Mouse (Mus musculus) liver, embryonic 14.5 days (tissue): ENCODE measurements at regions not wholly inside any gene's neighbourhood (a gene's known extent, or its start where the extent isn't known, plus 50 kb on each side); places are given as distances from the start of the nearest gene placed in this dataset.

Source experiments
- ATAC-seq: fragments of 200-750 bp; cut with Nextera tagmentation; 2 replicates; pipeline ENCODE4 v1.8.0; 2017; ENCODE audit warnings: moderate number of reproducible peaks, mild to moderate bottlenecking, moderate library complexity; ENCODE audit not compliant: insufficient read depth
- DNase-seq, 3 experiments: peaks; one replicate each; pipeline ENCODE4 v3.0.0-alpha.2; 2012 to 2013; ENCODE audit warnings: low read depth in 3 of 3, low spot score in 3 of 3
- H3K27ac ChIP-seq: fragments of 300-500 bp; sonication (generic); 2 replicates; pipeline ENCODE4 v1.5.1; 2014; ENCODE audit warnings: moderate library complexity, mild to moderate bottlenecking, control low read depth, inconsistent platforms
- H3K27me3 ChIP-seq: fragments of 300-500 bp; sonication (generic); 2 replicates; pipeline ENCODE4 v1.6.1; 2014; ENCODE audit warnings: mild to moderate bottlenecking, low read length, moderate library complexity; ENCODE audit not compliant: control insufficient read depth, insufficient read depth
- H3K36me3 ChIP-seq: fragments of 300-500 bp; sonication (generic); replicated peaks from 2 replicates; pipeline ENCODE4 v1.6.1; 2014; ENCODE audit warnings: low read depth; ENCODE audit not compliant: control insufficient read depth, insufficient read depth
- H3K4me1 ChIP-seq, 2 experiments: fragments of 200-500 bp in 1 of 2; fragments of 300-500 bp in 1 of 2; sonication (generic) in 1 of 2; replicated peaks; 2 replicates each; pipeline ENCODE4 v1.6.1; 2012 to 2014; ENCODE audit warnings: antibody characterized with exemption in 1 of 2, inconsistent platforms in 1 of 2, low read length in 1 of 2; ENCODE audit not compliant: control insufficient read depth in 2 of 2, insufficient read depth in 2 of 2
- H3K4me2 ChIP-seq: fragments of 300-500 bp; sonication (generic); 2 replicates; pipeline ENCODE4 v1.6.1; 2014; ENCODE audit warnings: low read depth, mild to moderate bottlenecking, control low read depth, moderate library complexity
- H3K4me3 ChIP-seq, 2 experiments: fragments of 200-500 bp in 1 of 2; fragments of 300-500 bp in 1 of 2; sonication (generic) in 1 of 2; 2 replicates each; pipeline ENCODE4 v1.5.1; 2012 to 2014; ENCODE audit warnings: low read depth in 2 of 2, low read length in 2 of 2, mild to moderate bottlenecking in 2 of 2, control low read depth in 1 of 2, inconsistent platforms in 1 of 2, moderate library complexity in 1 of 2; ENCODE audit not compliant: insufficient read depth in 1 of 2
- H3K9ac ChIP-seq: fragments of 300-500 bp; sonication (generic); replicated peaks from 2 replicates; pipeline ENCODE4 v1.6.1; 2014; ENCODE audit warnings: mild to moderate bottlenecking, control low read depth, moderate library complexity
- H3K9me3 ChIP-seq: fragments of 300-500 bp; sonication (generic); 2 replicates; pipeline ENCODE4 v1.6.1; 2016; ENCODE audit warnings: low read length, mixed read lengths; ENCODE audit not compliant: control insufficient read depth
- CTCF ChIP-seq: IDR thresholded peaks from 2 replicates; pipeline ENCODE4 v1.5.1; 2016; ENCODE audit warnings: antibody characterized with exemption, low read depth, control low read depth
- EP300 ChIP-seq: IDR thresholded peaks from 2 replicates; pipeline ENCODE4 v1.6.1; 2016; ENCODE audit warnings: antibody characterized with exemption, low read depth
- WGBS: fragments of 180-500 bp; shearing (Covaris S2); extraction: QIAGEN DNeasy Blood & Tissue Kit; methylation state at CpG from one replicate; pipeline ENCODE4 v1.1.7; 2014; ENCODE audit not compliant: insufficient replicate concordance; 5-methylcytosine and 5-hydroxymethylcytosine counted together

DNA sequence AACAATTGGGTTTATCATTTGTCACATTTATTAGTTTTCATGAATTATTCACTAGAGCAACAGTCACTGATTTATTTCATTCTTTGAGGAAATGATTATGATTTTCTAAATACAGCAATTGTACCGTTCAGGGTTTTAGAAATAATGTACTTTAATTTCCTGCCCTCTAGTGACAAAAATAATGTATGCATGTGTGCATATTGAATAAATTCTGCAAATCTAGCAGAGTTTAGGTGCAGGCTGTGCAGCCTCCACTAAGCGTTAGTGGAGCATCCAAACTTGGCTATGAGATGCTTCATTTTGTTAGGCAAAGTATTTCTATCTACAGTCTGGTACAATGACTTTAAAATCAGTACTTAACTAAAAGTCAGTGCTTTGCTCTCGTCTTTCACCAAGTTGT lies 642.1 kb upstream of the A830018L16Rik start:
- Histone ChIP-seq H3K4me1 (no peaks in the 10 kb centered on the region), H3K36me3 (no peaks in the 10 kb centered on the region), H3K27ac (no peak overlapping the region), H3K4me2 (no peak overlapping the region), H3K27me3 (no peaks in the 10 kb centered on the region), H3K4me3 (no peak overlapping the region), H3K9ac (no peak overlapping the region), H3K9me3 (no peaks in the 10 kb centered on the region)
- TF ChIP-seq EP300 = no peak
- TF ChIP-seq CTCF = no peak
- no peak for DNase-seq
- no peak for ATAC-seq
- WGBS = 52% methylated on average over 3 of the region's 3 CpGs

DNA sequence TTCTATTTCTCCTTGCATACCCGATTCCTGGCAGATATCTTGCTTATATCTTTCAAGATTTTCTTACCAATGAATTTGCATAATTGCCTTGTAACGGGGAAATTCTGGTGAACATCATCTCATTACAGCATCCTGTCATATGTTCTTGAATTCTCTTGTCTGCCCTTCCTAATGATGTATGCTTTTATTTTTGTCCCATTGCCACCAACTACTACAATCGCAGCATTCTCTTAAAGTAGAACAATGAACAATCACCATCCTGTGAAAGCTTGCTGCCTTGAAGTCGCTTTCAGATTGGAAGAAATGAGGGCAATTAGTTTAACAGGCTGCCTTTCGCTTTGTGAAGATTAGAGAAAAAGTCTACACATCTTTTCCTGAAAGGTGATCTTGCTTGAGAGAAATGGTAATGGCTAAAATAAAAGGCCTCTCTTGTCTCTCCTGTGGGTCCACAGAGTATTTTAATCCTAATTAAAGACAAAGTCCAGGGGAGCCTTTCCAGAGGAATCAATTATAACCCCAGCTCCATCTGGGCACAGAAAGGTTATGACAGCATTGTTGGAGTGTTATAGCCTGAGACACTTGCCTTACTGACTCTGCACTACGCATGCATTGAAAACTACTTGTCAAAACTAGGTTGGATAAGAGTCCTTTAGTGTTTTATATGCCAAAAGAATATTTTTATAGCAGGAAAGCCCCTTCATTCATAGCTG lies 619.7 kb upstream of the A830018L16Rik start:
- no peak for DNase-seq
- Histone ChIP-seq H3K27ac (no peak overlapping the region), H3K4me2 (no peak overlapping the region), H3K9ac (no peak overlapping the region), H3K36me3 (no peaks in the 10 kb centered on the region), H3K27me3 (no peaks in the 10 kb centered on the region), H3K4me1 (no peaks in the 10 kb centered on the region), H3K9me3 (no peaks in the 10 kb centered on the region), H3K4me3 (no peak overlapping the region)
- WGBS = 43% methylated on average over 6 of the region's 6 CpGs
- no peak for ATAC-seq
- TF ChIP-seq EP300 = no peak

- TF ChIP-seq CTCF (peak; percentile 9; the same call in 1 of the 2 replicates), EP300 (no peak)
- DNase-seq = no peak
- no peak for ATAC-seq
- H3K4me2 ChIP-seq = no peak overlapping the region
- H3K4me1 ChIP-seq = no peaks in the 10 kb centered on the region
- H3K36me3 ChIP-seq = no peaks in the 10 kb centered on the region
- H3K27ac ChIP-seq = no peak overlapping the region
- 49% methylated on average over 6 of the region's 6 CpGs for WGBS
- H3K27me3 ChIP-seq = no peaks in the 10 kb centered on the region
- no peak overlapping the region for H3K4me3 ChIP-seq
- no peaks in the 10 kb centered on the region for H3K9me3 ChIP-seq
- no peak overlapping the region for H3K9ac ChIP-seq
Observed at GRCm38 (mm10) chr1:10835653-10836415, 578.1 kb upstream of the A830018L16Rik start.

DNA sequence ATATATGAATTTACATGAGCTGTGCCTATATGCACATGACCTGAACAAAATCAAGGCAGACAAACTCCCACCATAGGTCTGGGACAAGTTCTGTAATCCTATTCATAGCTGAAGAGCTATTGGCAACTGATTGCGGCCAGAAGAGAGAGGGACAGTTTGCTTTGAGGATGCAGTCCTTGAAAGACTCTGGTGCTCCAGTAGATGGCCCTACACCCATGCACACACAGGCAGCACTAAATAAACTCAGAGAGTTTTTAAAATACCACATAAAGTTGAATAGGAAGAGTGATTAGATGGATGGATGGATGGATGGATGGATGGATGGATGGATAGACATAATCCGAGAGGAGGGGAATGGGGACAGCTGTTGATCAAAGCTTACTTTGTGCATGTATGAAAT lies 576.7 kb upstream of the A830018L16Rik start:
- DNase-seq (no peak), ATAC-seq (no peak)
- TF ChIP-seq CTCF (no peak), EP300 (no peak)
- H3K36me3 ChIP-seq = no peaks in the 10 kb centered on the region
- H3K9ac ChIP-seq = no peak overlapping the region
- 61% methylated on average over 2 of the region's 2 CpGs for WGBS
- no peaks in the 10 kb centered on the region for H3K27me3 ChIP-seq
- no peaks in the 10 kb centered on the region for H3K9me3 ChIP-seq
- H3K4me3 ChIP-seq = no peak overlapping the region
- H3K4me1 ChIP-seq = no peaks in the 10 kb centered on the region
- no peak overlapping the region for H3K4me2 ChIP-seq
- no peak overlapping the region for H3K27ac ChIP-seq

- Histone ChIP-seq H3K9ac (no peak overlapping the region), H3K36me3 (no peaks in the 10 kb centered on the region), H3K27ac (no peak overlapping the region), H3K4me2 (no peak overlapping the region), H3K27me3 (no peaks in the 10 kb centered on the region), H3K4me3 (no peak overlapping the region), H3K4me1 (no peaks in the 10 kb centered on the region), H3K9me3 (no peaks in the 10 kb centered on the region)
- ATAC-seq (no peak), DNase-seq (no peak)
- WGBS = 43% methylated on average over 2 of the region's 2 CpGs
- no peak for TF ChIP-seq CTCF
Observed at GRCm38 (mm10) chr1:10852934-10853333, 561.0 kb upstream of the A830018L16Rik start.
